Mouse (Mus musculus): ENCODE data around the gene Prdm4.

Prdm4 gene

GRCm38 (mm10) chr10:85873861-85874544 is 42.9 kb downstream of the Prdm4 start:
- in situ Hi-C loops (cut with MboI; ENCODE audit: unreplicated experiment in 2 of 2) = loop anchor here (10.0 kb wide), 1 partner anchor 81 kb away; the partner anchor contains the start of gene Rtcb (in 2 of the 2)

GRCm38 (mm10) chr10:85872479-85872773 is 44.5 kb downstream of the Prdm4 start:
- in situ Hi-C loops (cut with MboI; ENCODE audit: unreplicated experiment in 2 of 2) = loop anchor here (10.0 kb wide), 1 partner anchor 82 kb away; the partner anchor contains the start of gene Rtcb (in 2 of the 2)

- in situ Hi-C loops (cut with MboI; ENCODE audit: unreplicated experiment in 2 of 2) = loop anchor here (10.0 kb wide), 1 partner anchor 83 kb away; the partner anchor contains the start of gene Rtcb (in 2 of the 2)
Observed at GRCm38 (mm10) chr10:85871698-85872478, 45.1 kb downstream of the Prdm4 start.

- in situ Hi-C loops (cut with MboI; ENCODE audit: unreplicated experiment in 2 of 2) = no loop called here
Observed at GRCm38 (mm10) chr10:85846105-85846862, 70.7 kb downstream of the Prdm4 start.

Measured in v-Abl transformed pro-B cells (cell line).